Mouse (Mus musculus) kidney, embryonic 15.5 days (tissue): Measurements from ENCODE around the gene Trim30b. TPM values are rescaled to one million over a fixed set of nuclear protein-coding genes. Genes with fewer than 3 reads are reported as not detected.
A peak's percentile ranks its signal among the peaks of the same experiment; 100 is the strongest.
"Not testable (repeated sequence)": the region's sequence is repeated elsewhere in the genome, so short reads cannot be mapped to it uniquely, and the experiment has no call there.

Experiments used
- ATAC-seq: fragments of 200-750 bp; cut with Nextera tagmentation; replicated peaks from 2 replicates; pipeline ENCODE4 v1.8.0; 2017; ENCODE audit warnings: moderate TSS enrichment; ENCODE audit not compliant: low FRiP score
- H3K27ac ChIP-seq: fragments of 300-500 bp; sonication (generic); 2 replicates; pipeline ENCODE4 v1.5.1; 2015; ENCODE audit warnings: mild to moderate bottlenecking, inconsistent platforms
- H3K27me3 ChIP-seq: fragments of 300-500 bp; sonication (generic); 2 replicates; pipeline ENCODE4 v1.6.1; 2015; ENCODE audit warnings: inconsistent platforms
- H3K36me3 ChIP-seq: fragments of 300-500 bp; sonication (generic); 2 replicates; pipeline ENCODE4 v1.6.1; 2015; ENCODE audit warnings: inconsistent platforms
- H3K4me1 ChIP-seq: fragments of 300-500 bp; sonication (generic); 2 replicates; pipeline ENCODE4 v1.6.1; 2015; ENCODE audit warnings: inconsistent platforms
- H3K4me2 ChIP-seq: fragments of 300-500 bp; sonication (generic); 2 replicates; pipeline ENCODE4 v1.6.1; 2015; ENCODE audit warnings: moderate library complexity, mild to moderate bottlenecking, inconsistent platforms
- H3K4me3 ChIP-seq: fragments of 300-500 bp; sonication (generic); replicated peaks from 2 replicates; pipeline ENCODE4 v1.5.1; 2015; ENCODE audit warnings: mild to moderate bottlenecking, inconsistent platforms
- H3K9ac ChIP-seq: fragments of 300-500 bp; sonication (generic); 2 replicates; pipeline ENCODE4 v1.6.1; 2015; ENCODE audit warnings: mild to moderate bottlenecking, inconsistent platforms
- H3K9me3 ChIP-seq: fragments of 300-500 bp; sonication (generic); replicated peaks from 2 replicates; pipeline ENCODE4 v1.6.1; 2016; ENCODE audit warnings: inconsistent platforms
- WGBS: fragments of 180-500 bp; shearing (Covaris S2); methylation state at CpG from one replicate; pipeline ENCODE4 v1.1.7; 2015; ENCODE audit warnings: mixed read lengths; 5-methylcytosine and 5-hydroxymethylcytosine counted together
- polyA plus RNA-seq: library from polyadenylated mRNA; unstranded; fragments of >200 nt; fragmentation: Nextera tagmentation; extraction: Ambion mirVana; gene quantifications from 2 replicates; pipeline ENCODE4 v1.2.1, GENCODE M21; 2015

Trim30b gene
- 0.09 TPM in 1 of 2 replicates, not detected in the other for polyA plus RNA-seq

- 59% methylated on average over 1 of the region's 1 CpGs for WGBS
- no peaks in the 10 kb centered on the region for H3K36me3 ChIP-seq
- no peak within 1 kb of the TSS for H3K4me3 ChIP-seq
- no peak within 1 kb of the TSS for H3K27ac ChIP-seq
- ATAC-seq, result no peak; the same call in 1 of the 2 replicates
- no peaks in the 10 kb centered on the region for H3K9me3 ChIP-seq
- no peak within 1 kb of the TSS for H3K4me2 ChIP-seq
- H3K4me1 ChIP-seq, result no peaks in the 10 kb centered on the region
- H3K9ac ChIP-seq, result no peak within 1 kb of the TSS
- H3K27me3 ChIP-seq, result no peaks in the 10 kb centered on the region
Observed at GRCm38 (mm10) chr7:104369736-104370414, at the start of gene Trim30b. Gene Trim30b, minus strand, starts transcription at chr7:104369884.

GRCm38 (mm10) chr7:104404460-104404950, 34.8 kb upstream of the Trim30b start:
- no peak overlapping the region for H3K27ac ChIP-seq
- H3K4me3 ChIP-seq, result no peak overlapping the region
- H3K4me2 ChIP-seq, result no peak overlapping the region
- H3K27me3 ChIP-seq, result no peaks in the 10 kb centered on the region
- H3K9ac ChIP-seq, result no peak overlapping the region
- no peaks in the 10 kb centered on the region for H3K4me1 ChIP-seq
- ATAC-seq, result no peak
- no peaks in the 10 kb centered on the region for H3K36me3 ChIP-seq
- WGBS, result 95% methylated on average over 3 of the region's 3 CpGs
- no peaks in the 10 kb centered on the region for H3K9me3 ChIP-seq

GRCm38 (mm10) chr7:104401140-104401539, 31.5 kb upstream of the Trim30b start:
- Histone ChIP-seq H3K27ac (no peak overlapping the region), H3K4me2 (no peak overlapping the region), H3K9me3 (no peaks in the 10 kb centered on the region), H3K4me1 (no peaks in the 10 kb centered on the region), H3K27me3 (no peaks in the 10 kb centered on the region), H3K9ac (no peak overlapping the region), H3K36me3 (no peaks in the 10 kb centered on the region), H3K4me3 (no peak overlapping the region)
- no peak; the same call in 1 of the 2 replicates for ATAC-seq

- H3K9me3 ChIP-seq, result no peaks in the 10 kb centered on the region
- no peaks in the 10 kb centered on the region for H3K4me1 ChIP-seq
- no peaks in the 10 kb centered on the region for H3K36me3 ChIP-seq
- no peak within 1 kb of the TSS for H3K4me2 ChIP-seq
- no peak for ATAC-seq
- H3K4me3 ChIP-seq, result no peak within 1 kb of the TSS
- H3K27me3 ChIP-seq, result no peaks in the 10 kb centered on the region
- WGBS, result 97% methylated on average over 1 of the region's 1 CpGs
- no peak within 1 kb of the TSS for H3K9ac ChIP-seq
- no peak within 1 kb of the TSS for H3K27ac ChIP-seq
Observed at GRCm38 (mm10) chr7:104400698-104401097, 31.0 kb upstream of the Trim30b start, which contains the start of gene Trim30c. Gene Trim30c, minus strand, starts transcription at chr7:104400837.

GRCm38 (mm10) chr7:104398492-104398891, 28.8 kb upstream of the Trim30b start:
- Histone ChIP-seq H3K9ac (no peak overlapping the region), H3K4me2 (no peak overlapping the region), H3K27ac (no peak overlapping the region), H3K27me3 (no peaks in the 10 kb centered on the region), H3K36me3 (no peaks in the 10 kb centered on the region), H3K4me3 (no peak overlapping the region), H3K9me3 (no peaks in the 10 kb centered on the region), H3K4me1 (no peaks in the 10 kb centered on the region)
- ATAC-seq, result no peak
- 82% methylated on average over 1 of the region's 1 CpGs for WGBS

GRCm38 (mm10) chr7:104366339-104366738, 3.3 kb downstream of the Trim30b start:
- Histone ChIP-seq H3K4me2 (no peak overlapping the region), H3K27ac (no peak overlapping the region), H3K4me3 (no peak overlapping the region), H3K27me3 (no peaks in the 10 kb centered on the region), H3K9ac (no peak overlapping the region), H3K4me1 (no peaks in the 10 kb centered on the region), H3K9me3 (no peaks in the 10 kb centered on the region), H3K36me3 (no peaks in the 10 kb centered on the region)
- ATAC-seq, result no peak

- Histone ChIP-seq H3K27ac (0 out of 2 replicates have a peak overlapping the region, but pooled peaks have one; percentile 49), H3K4me1 (0 out of 2 replicates have a peak, but pooled peaks cover 5% of the 10 kb centered on the region), H3K4me2 (peak overlapping the region; percentile 61), H3K27me3 (no peaks in the 10 kb centered on the region), H3K36me3 (no peaks in the 10 kb centered on the region), H3K9ac (no peak overlapping the region), H3K4me3 (peak overlapping the region; percentile 52; the same call in 1 of the 2 replicates), H3K9me3 (no peaks in the 10 kb centered on the region)
- no peak; the same call in none of the 2 replicates for ATAC-seq
- 84% methylated on average over 2 of the region's 2 CpGs for WGBS
Observed at GRCm38 (mm10) chr7:104353600-104353967, 16.1 kb downstream of the Trim30b start.

- H3K36me3 ChIP-seq, result no peaks in the 10 kb centered on the region
- peak within 1 kb of the TSS; percentile 61 for H3K4me2 ChIP-seq
- peak within 1 kb of the TSS; percentile 29; the same call in 1 of the 2 replicates for H3K9ac ChIP-seq
- peak; percentile 100 for ATAC-seq
- WGBS, result 3% methylated on average over 14 of the region's 14 CpGs
- H3K27me3 ChIP-seq, result no peaks in the 10 kb centered on the region
- no peaks in the 10 kb centered on the region for H3K9me3 ChIP-seq
- H3K4me3 ChIP-seq, result peak within 1 kb of the TSS; percentile 52
- H3K27ac ChIP-seq, result peak within 1 kb of the TSS; percentile 70
- H3K4me1 ChIP-seq, result 0 out of 2 replicates have a peak, but pooled peaks cover 5% of the 10 kb centered on the region
Observed at GRCm38 (mm10) chr7:104352717-104353599, 16.7 kb downstream of the Trim30b start, which contains the start of gene Trim12c. Gene Trim12c, minus strand, starts transcription at chr7:104353362.

- H3K9ac ChIP-seq, H3K36me3 ChIP-seq, H3K4me3 ChIP-seq, H3K27me3 ChIP-seq, H3K4me2 ChIP-seq, H3K4me1 ChIP-seq, ATAC-seq, H3K27ac ChIP-seq, H3K9me3 ChIP-seq: not testable (repeated sequence)
- 87% methylated on average over 4 of the region's 4 CpGs for WGBS
Observed at GRCm38 (mm10) chr7:104348043-104348442, 21.6 kb downstream of the Trim30b start.

GRCm38 (mm10) chr7:104340744-104341143, 28.9 kb downstream of the Trim30b start:
- ATAC-seq, H3K27ac ChIP-seq, H3K27me3 ChIP-seq, H3K9ac ChIP-seq, H3K4me1 ChIP-seq, H3K36me3 ChIP-seq, H3K9me3 ChIP-seq, H3K4me3 ChIP-seq, H3K4me2 ChIP-seq: not testable (repeated sequence)
- WGBS, result 90% methylated on average over 3 of the region's 4 CpGs

- not testable (repeated sequence) for ATAC-seq, H3K36me3 ChIP-seq
Observed at GRCm38 (mm10) chr7:104335547-104335946, 34.1 kb downstream of the Trim30b start.

GRCm38 (mm10) chr7:104329171-104329570, 40.5 kb downstream of the Trim30b start, which contains the start of gene Trim34b:
Gene Trim34b, plus strand, starts transcription at chr7:104329471.
- not testable (repeated sequence) for H3K36me3 ChIP-seq, H3K9ac ChIP-seq, H3K27ac ChIP-seq, H3K27me3 ChIP-seq, H3K4me2 ChIP-seq, H3K4me1 ChIP-seq, ATAC-seq, H3K4me3 ChIP-seq, H3K9me3 ChIP-seq
- 92% methylated on average over 2 of the region's 2 CpGs for WGBS

More at GRCm38 (mm10) chr7:104335547-104335946, 34.1 kb downstream of the Trim30b start:
- not testable (repeated sequence) for H3K27ac ChIP-seq, H3K4me2 ChIP-seq, H3K27me3 ChIP-seq, H3K4me1 ChIP-seq, H3K9ac ChIP-seq, H3K9me3 ChIP-seq, H3K4me3 ChIP-seq
- WGBS, result 84% methylated on average over 3 of the region's 3 CpGs
